Mouse (Mus musculus): ENCODE results near the gene Hormad1. TPM values are rescaled to one million over a fixed set of nuclear protein-coding genes. Genes with fewer than 3 reads are reported as not detected.
A peak's percentile ranks its signal among the peaks of the same experiment; 100 is the strongest.
"Not testable (repeated sequence)": the region's sequence is repeated elsewhere in the genome, so short reads cannot be mapped to it uniquely, and the experiment has no call there.

Hormad1 gene
- polyA plus RNA-seq, 1 experiment: not detected

DNA sequence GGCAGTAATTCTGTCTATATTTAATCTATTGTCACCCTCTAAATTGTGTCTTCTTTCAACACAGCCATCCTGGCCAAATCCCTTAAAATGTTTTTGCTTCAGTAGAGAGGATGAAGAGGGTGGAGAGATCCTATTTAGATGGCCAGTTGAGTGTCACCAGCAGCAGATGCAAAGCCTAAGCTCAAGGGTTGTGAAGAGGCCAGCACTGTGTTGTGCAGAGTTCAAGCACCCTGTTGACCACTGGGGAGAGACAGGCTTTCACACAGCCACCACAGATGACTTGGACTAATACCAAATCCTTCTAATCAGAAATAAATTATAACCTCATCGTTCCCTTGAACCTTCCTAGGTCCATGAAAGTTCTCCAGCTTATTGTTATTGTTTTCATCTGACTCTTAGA, 59.0 kb downstream of the Hormad1 start:
- H3K27me3 ChIP-seq (ENCODE audit: control insufficient read depth, insufficient read depth, low read length): no peaks in the 10 kb centered on the region
- 88% methylated on average over 1 of the region's 1 CpGs for WGBS
- no peak overlapping the region for H3K27ac ChIP-seq (ENCODE audit: insufficient read depth, low read length)
- H3K4me3 ChIP-seq (replicated peaks; ENCODE audit: insufficient read depth, low read depth, low read length): no peak overlapping the region
- TF ChIP-seq POLR2A (IDR thresholded peaks at IDR 0.05; ENCODE audit: borderline replicate concordance, insufficient read depth, low read length) (no peak), CTCF (IDR thresholded peaks at IDR 0.05; ENCODE audit: borderline replicate concordance, insufficient read depth, low read depth, low read length) (no peak)
- DNase-seq: no peak
- no peaks in the 10 kb centered on the region for H3K4me1 ChIP-seq (ENCODE audit: control insufficient read depth, insufficient read depth, low read length)

DNA sequence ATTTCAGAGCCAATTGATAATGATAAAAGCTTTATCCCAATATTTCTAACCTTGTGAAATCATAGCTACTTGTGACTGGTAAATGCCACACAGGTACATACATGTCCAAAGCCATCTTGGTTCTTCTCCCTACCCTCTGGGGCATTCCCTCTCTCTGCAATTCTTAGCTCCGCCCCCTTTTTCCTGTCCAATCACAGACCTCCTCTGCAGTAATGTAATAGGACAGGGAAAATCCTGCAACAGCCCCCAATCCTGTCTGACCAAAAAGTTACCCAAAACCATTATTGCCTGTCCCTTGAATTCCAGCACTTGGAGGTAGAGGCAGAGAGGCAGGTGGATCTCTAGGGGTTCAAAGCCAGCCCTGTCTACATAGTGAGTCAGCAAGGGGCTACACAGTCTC, 61.8 kb downstream of the Hormad1 start:
- 65% methylated on average over 1 of the region's 1 CpGs for WGBS
- Histone ChIP-seq H3K27ac (ENCODE audit: insufficient read depth, low read length) (no peak overlapping the region), H3K4me3 (replicated peaks; ENCODE audit: insufficient read depth, low read depth, low read length) (no peak overlapping the region), H3K27me3 (ENCODE audit: control insufficient read depth, insufficient read depth, low read length) (no peaks in the 10 kb centered on the region), H3K4me1 (ENCODE audit: control insufficient read depth, insufficient read depth, low read length) (no peaks in the 10 kb centered on the region; the same call in 1 of the 2 replicates)
- no peak for TF ChIP-seq POLR2A (IDR thresholded peaks at IDR 0.05; ENCODE audit: borderline replicate concordance, insufficient read depth, low read length)
- TF ChIP-seq CTCF (IDR thresholded peaks at IDR 0.05; ENCODE audit: borderline replicate concordance, insufficient read depth, low read depth, low read length): no peak
- DNase-seq: no peak

DNA sequence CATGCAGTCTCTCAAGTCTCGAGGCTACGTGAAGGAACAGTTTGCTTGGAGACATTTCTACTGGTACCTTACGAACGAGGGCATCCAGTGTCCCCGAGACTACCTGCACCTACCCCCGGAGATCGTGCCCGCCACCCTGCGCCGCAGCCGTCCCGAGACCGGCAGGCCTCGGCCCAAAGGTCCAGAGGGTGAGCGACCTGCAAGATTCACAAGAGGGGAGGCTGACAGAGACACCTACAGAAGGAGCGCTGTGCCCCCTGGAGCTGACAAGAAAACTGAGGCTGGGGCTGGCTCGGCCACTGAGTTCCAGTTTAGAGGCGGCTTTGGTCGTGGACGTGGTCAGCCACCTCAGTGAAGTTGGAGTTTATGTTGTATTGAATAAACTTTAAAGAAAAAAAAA, 62.9 kb downstream of the Hormad1 start:
- not testable (repeated sequence) for H3K4me3 ChIP-seq (replicated peaks; ENCODE audit: insufficient read depth, low read depth, low read length); H3K27ac ChIP-seq (ENCODE audit: insufficient read depth, low read length); H3K4me1 ChIP-seq (ENCODE audit: control insufficient read depth, insufficient read depth, low read length); H3K27me3 ChIP-seq (ENCODE audit: control insufficient read depth, insufficient read depth, low read length); DNase-seq
- 94% methylated on average over 20 of the region's 20 CpGs for WGBS

DNA sequence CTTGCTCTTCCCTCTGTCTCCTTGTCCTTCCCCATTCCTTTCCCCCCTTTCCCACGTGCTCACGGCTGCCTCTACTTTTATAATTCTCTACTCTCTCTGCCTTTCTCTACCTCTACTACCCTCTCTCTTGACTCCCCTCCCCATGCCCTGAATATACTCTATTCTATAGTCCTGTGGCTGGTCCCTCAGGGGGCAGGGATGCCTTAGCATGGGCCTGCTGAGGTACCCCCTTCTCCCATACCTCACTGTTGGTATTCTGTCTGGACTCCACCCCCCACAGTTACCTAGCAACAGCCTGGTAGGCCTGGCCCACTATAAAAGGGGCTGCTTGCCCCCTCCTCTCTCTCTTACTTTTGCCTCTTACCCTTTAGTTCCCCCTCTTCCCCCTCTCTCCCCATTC, 64.1 kb downstream of the Hormad1 start:
- 54% methylated on average over 2 of the region's 2 CpGs for WGBS

DNA sequence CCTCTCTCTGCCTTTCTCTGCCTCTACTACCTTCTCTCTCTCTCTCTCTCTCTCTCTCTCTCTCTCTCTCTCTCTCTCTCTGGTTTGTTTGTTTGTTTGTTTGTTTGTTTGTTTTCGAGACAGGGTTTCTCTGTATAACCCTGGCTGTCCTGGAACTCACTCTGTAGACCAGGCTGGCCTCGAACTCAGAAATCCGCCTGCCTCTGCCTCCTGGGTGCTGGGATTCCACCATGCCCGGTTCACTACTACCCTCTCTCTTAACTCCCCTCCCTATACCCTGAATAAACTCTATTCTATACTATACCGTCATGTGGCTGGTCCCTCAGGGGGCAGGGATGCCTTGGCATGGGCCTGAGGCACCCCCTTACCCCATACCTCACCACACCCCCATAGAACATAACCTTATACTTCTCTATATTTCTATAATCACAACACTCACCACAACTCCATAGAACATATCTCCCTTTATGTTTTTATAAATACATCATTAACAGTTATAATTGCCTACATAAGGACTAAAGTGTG, 64.6 kb downstream of the Hormad1 start:
- not testable (repeated sequence) for H3K27ac ChIP-seq (ENCODE audit: insufficient read depth, low read length); DNase-seq; H3K4me3 ChIP-seq (replicated peaks; ENCODE audit: insufficient read depth, low read depth, low read length); H3K27me3 ChIP-seq (ENCODE audit: control insufficient read depth, insufficient read depth, low read length)
- peaks cover 20% of the 10 kb centered on the region for H3K4me1 ChIP-seq (ENCODE audit: control insufficient read depth, insufficient read depth, low read length)
- 70% methylated on average over 5 of the region's 5 CpGs for WGBS

More for the DNA sequence above, 64.1 kb downstream of the Hormad1 start:
- no peak overlapping the region for H3K4me3 ChIP-seq (replicated peaks; ENCODE audit: insufficient read depth, low read depth, low read length)
- DNase-seq: no peak
- H3K4me1 ChIP-seq (ENCODE audit: control insufficient read depth, insufficient read depth, low read length): peaks cover 16% of the 10 kb centered on the region
- TF ChIP-seq CTCF (IDR thresholded peaks at IDR 0.05; ENCODE audit: borderline replicate concordance, insufficient read depth, low read depth, low read length): no peak
- TF ChIP-seq POLR2A (IDR thresholded peaks at IDR 0.05; ENCODE audit: borderline replicate concordance, insufficient read depth, low read length): no peak
- H3K27ac ChIP-seq (ENCODE audit: insufficient read depth, low read length): no peak overlapping the region
- no peaks in the 10 kb centered on the region for H3K27me3 ChIP-seq (ENCODE audit: control insufficient read depth, insufficient read depth, low read length)

DNA sequence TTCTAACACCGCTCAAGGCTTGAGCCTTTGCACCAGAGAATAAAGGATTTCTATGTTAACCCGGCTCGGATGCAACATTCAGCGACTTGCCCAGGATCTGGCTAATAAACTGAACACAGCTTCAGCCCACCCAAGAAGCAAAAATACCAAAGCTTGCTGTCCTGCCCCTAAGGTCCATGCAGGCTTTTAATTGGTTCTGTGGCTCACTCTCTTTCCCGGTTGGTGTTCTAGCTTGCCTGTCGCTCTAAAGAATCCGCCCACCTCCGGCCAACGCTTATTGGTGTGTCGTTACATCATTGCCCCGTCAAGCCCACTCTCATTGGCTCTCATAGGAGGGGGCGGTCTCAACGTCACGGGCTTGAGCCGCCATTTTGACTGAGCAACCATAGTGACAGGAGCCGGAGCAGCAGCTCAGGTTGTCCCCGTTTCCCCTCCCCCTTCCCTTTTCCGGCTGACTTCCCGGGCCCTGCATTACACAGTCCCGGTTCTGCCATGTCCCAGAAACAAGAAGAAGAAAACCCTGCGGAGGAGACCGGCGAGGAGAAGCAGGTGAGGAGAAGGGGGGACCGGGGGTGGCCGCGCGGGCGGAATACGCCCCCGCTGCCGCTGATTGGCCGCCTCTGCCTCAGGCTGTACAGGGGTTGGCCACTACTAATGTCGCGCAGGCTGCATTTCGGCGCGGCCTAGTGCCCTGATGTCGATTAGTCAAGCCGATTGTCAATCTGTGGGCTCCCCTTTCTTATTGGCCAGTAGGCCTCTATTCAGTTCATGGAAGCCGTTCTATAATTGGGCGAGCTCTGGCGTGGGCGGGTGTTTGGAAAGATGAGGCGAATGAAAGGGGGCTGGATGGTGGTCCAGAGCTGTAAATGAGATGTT, 65.4 kb downstream of the Hormad1 start, which contains the start of gene Ensa:
Gene Ensa, plus strand, starts transcription at position 366 of the 876 bp plus-strand sequence.
- peak; percentile 99 for DNase-seq
- peaks cover 27% of the 10 kb centered on the region for H3K4me1 ChIP-seq (ENCODE audit: control insufficient read depth, insufficient read depth, low read length)
- TF ChIP-seq CTCF (IDR thresholded peaks at IDR 0.05; ENCODE audit: borderline replicate concordance, insufficient read depth, low read depth, low read length): no peak
- TF ChIP-seq POLR2A (IDR thresholded peaks at IDR 0.05; ENCODE audit: borderline replicate concordance, insufficient read depth, low read length): peak; percentile 96
- peak within 1 kb of the TSS; percentile 80 for H3K4me3 ChIP-seq (replicated peaks; ENCODE audit: insufficient read depth, low read depth, low read length)
- under 1% methylated on average over 44 of the region's 44 CpGs for WGBS
- peak within 1 kb of the TSS; percentile 94 for H3K27ac ChIP-seq (ENCODE audit: insufficient read depth, low read length)
- H3K27me3 ChIP-seq (ENCODE audit: control insufficient read depth, insufficient read depth, low read length): no peaks in the 10 kb centered on the region

DNA sequence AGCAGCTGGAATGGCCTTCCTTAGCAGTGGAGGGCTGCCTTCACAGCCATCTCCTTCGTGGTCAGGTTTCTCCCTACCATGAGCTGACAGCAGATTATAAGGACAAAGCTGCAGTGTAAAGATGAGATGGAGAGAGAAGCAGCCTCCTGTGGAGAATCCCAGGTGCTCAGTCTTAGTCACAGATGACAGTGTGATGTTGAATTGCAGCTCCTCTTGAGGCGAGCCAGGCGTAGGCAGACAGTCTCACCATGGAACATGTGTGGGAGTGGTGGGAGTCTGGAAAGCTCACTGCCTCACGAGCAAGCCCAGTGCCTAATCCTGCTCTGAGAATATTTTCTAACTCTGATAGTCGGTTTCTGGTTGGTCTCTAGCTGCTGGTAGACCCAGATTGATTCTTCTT, 68.3 kb downstream of the Hormad1 start:
- 11% methylated on average over 5 of the region's 5 CpGs for WGBS
- Histone ChIP-seq H3K4me3 (replicated peaks; ENCODE audit: insufficient read depth, low read depth, low read length) (peak overlapping the region; percentile 41), H3K4me1 (ENCODE audit: control insufficient read depth, insufficient read depth, low read length) (peaks cover 29% of the 10 kb centered on the region), H3K27me3 (ENCODE audit: control insufficient read depth, insufficient read depth, low read length) (no peaks in the 10 kb centered on the region), H3K27ac (ENCODE audit: insufficient read depth, low read length) (peak overlapping the region; percentile 51; the same call in 1 of the 2 replicates)
- no peak for TF ChIP-seq POLR2A (IDR thresholded peaks at IDR 0.05; ENCODE audit: borderline replicate concordance, insufficient read depth, low read length)
- 0 out of 2 replicates have a peak, but pooled peaks have one; percentile 2 for TF ChIP-seq CTCF (IDR thresholded peaks at IDR 0.05; ENCODE audit: borderline replicate concordance, insufficient read depth, low read depth, low read length)
- DNase-seq: peak; percentile 54 to 74

DNA sequence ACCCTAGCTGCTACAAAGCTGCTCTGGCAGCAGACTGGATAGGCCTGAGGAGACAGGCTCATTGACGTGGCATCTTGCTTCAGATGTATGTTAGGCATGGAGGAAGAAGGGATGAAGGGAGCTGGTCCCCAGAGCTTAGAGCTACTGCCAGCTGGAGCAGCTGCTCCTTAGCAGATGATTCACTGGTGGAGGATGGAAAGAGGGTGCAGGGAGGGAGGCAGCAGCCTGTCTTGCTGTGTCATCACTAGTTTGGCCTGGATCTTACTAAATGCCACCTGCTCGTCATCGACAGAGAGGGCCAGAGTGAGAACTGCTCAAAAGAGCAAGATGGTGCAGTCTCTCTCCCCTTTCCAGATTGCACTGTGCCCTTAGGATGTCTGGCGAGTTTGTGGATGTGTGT, 70.3 kb downstream of the Hormad1 start:
- Histone ChIP-seq H3K27ac (ENCODE audit: insufficient read depth, low read length) (peak overlapping the region; percentile 19), H3K27me3 (ENCODE audit: control insufficient read depth, insufficient read depth, low read length) (no peaks in the 10 kb centered on the region), H3K4me1 (ENCODE audit: control insufficient read depth, insufficient read depth, low read length) (peaks cover 29% of the 10 kb centered on the region), H3K4me3 (replicated peaks; ENCODE audit: insufficient read depth, low read depth, low read length) (peak overlapping the region; percentile 4)
- peak; percentile 59 to 84 for DNase-seq
- TF ChIP-seq CTCF (IDR thresholded peaks at IDR 0.05; ENCODE audit: borderline replicate concordance, insufficient read depth, low read depth, low read length): no peak
- TF ChIP-seq POLR2A (IDR thresholded peaks at IDR 0.05; ENCODE audit: borderline replicate concordance, insufficient read depth, low read length): no peak
- WGBS: 2% methylated on average over 4 of the region's 4 CpGs

Data from cerebellum, adult 2 months (tissue).